Mouse (Mus musculus) ES-Bruce4 (cell line): ENCODE results near the gene Ubap1. TPM values are rescaled to one million over a fixed set of nuclear protein-coding genes. Genes with fewer than 3 reads are reported as not detected.

Source experiments
- H3K27ac ChIP-seq: 2 replicates; pipeline ENCODE4 v1.5.1; 2012; ENCODE audit warnings: low read length, inconsistent platforms; ENCODE audit not compliant: insufficient read depth
- H3K27me3 ChIP-seq: 2 replicates; pipeline ENCODE4 v1.6.1; 2012; ENCODE audit warnings: mild to moderate bottlenecking, low read length, inconsistent platforms; ENCODE audit not compliant: control insufficient read depth, poor library complexity, insufficient read depth, severe bottlenecking
- H3K36me3 ChIP-seq: 2 replicates; pipeline ENCODE4 v1.6.1; 2012; ENCODE audit warnings: inconsistent platforms, mild to moderate bottlenecking, low read length, moderate library complexity; ENCODE audit not compliant: control insufficient read depth, poor library complexity, insufficient read depth, severe bottlenecking
- H3K4me1 ChIP-seq: one replicate; pipeline ENCODE4 v1.8.1; 2011; ENCODE audit warnings: low read length; ENCODE audit not compliant: control insufficient read depth, insufficient read depth
- H3K4me3 ChIP-seq: 2 replicates; pipeline ENCODE4 v1.5.1; 2011; ENCODE audit warnings: low read depth, mild to moderate bottlenecking, low read length
- H3K9ac ChIP-seq: 2 replicates; pipeline ENCODE4 v1.6.1; 2012; ENCODE audit warnings: low read depth, mild to moderate bottlenecking, inconsistent platforms; ENCODE audit not compliant: poor library complexity, severe bottlenecking
- H3K9me3 ChIP-seq: replicated peaks from 2 replicates; pipeline ENCODE4 v1.6.1; 2012; ENCODE audit warnings: mild to moderate bottlenecking, low read length, inconsistent platforms; ENCODE audit not compliant: control insufficient read depth, poor library complexity, insufficient read depth, severe bottlenecking
- CTCF ChIP-seq: IDR thresholded peaks from one replicate; pipeline ENCODE4 v1.8.1; 2011; ENCODE audit warnings: low read depth, low read length
- EP300 ChIP-seq: IDR thresholded peaks from 2 replicates; pipeline ENCODE4 v1.6.1; 2011; ENCODE audit warnings: low read depth, low read length; ENCODE audit not compliant: insufficient read depth
- POLR2A ChIP-seq: IDR thresholded peaks from one replicate; pipeline ENCODE4 v1.8.1; 2011; ENCODE audit warnings: low read length; ENCODE audit not compliant: insufficient read depth
- polyA plus RNA-seq: library from polyadenylated mRNA; stranded (reverse); fragments of >200 nt; gene quantifications from 2 replicates; pipeline ENCODE4 v1.2.4, GENCODE M21; 2011; ENCODE audit warnings: low read depth; ENCODE audit not compliant: missing spikeins, insufficient read depth, insufficient read length

Gene Ubap1
- polyA plus RNA-seq, 1 experiment: 91.6 TPM

- Histone ChIP-seq H3K27me3 (no peaks in the 10 kb centered on the region), H3K27ac (no peak overlapping the region), H3K9ac (no peak overlapping the region), H3K4me3 (no peak overlapping the region), H3K4me1 (no peaks in the 10 kb centered on the region), H3K9me3 (peaks cover 4% of the 10 kb centered on the region; the same call in 1 of the 2 replicates), H3K36me3 (peaks cover 46% of the 10 kb centered on the region)
- TF ChIP-seq EP300: no peak
- TF ChIP-seq CTCF: no peak
- no peak for TF ChIP-seq POLR2A
Measured at GRCm38 (mm10) chr4:41386412-41386975, 37.7 kb downstream of the Ubap1 start.

DNA sequence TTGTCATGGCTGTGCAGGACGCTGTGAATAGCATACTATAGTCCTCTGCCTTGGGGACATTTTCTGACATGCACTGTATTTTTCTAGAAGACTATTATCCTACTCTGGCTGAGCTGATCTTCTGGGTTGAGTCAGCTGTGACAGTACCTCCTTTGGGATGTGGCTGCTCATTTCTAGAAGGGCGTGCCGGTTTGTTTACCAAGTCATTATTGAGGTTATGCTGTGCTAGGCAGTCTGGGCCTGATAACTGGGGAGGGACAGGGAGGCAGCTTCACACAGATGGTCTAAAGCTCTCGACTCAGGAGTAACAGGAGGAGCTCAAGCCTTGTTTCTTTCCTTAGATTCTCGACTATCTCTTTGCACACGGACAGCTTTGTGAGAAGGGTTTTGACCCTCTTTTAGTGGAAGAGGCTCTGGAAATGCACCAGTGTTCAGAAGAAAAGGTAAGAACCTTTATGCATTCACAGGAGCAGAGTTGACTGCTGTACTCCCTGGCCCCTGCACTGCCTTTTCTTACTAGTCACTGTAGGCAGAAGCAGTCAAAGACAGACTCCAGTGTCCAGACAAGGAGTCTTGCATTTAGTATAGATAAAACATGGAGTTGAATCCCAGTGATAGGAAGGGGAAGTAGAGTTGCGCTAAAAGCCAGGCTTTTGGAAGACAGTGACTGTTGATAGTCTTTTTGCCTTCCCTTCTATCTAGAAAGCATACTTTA, 39.1 kb downstream of the Ubap1 start:
- H3K4me3 ChIP-seq: no peak overlapping the region
- TF ChIP-seq POLR2A (no peak), EP300 (no peak), CTCF (no peak)
- no peaks in the 10 kb centered on the region for H3K27me3 ChIP-seq
- no peak overlapping the region for H3K9ac ChIP-seq
- no peak overlapping the region for H3K27ac ChIP-seq
- H3K36me3 ChIP-seq: peaks cover 50% of the 10 kb centered on the region
- no peaks in the 10 kb centered on the region for H3K4me1 ChIP-seq
- peaks cover 4% of the 10 kb centered on the region; the same call in 1 of the 2 replicates for H3K9me3 ChIP-seq

DNA sequence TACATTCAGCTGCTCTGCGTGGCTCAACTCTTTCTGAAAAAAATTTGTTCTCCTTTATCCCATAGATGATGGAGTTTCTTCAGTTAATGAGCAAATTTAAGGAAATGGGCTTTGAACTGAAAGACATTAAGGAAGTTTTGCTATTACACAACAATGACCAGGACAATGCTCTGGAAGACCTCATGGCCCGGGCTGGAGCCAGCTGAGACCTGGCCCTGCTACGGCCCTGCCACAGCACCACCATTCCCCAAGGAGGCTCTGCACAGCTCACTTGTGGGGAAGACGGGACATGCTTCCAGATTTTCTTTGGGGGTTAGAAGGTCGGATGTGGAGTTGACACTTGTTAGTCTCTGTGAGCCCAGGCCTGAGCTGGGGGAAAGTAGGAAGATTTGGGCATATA, 39.8 kb downstream of the Ubap1 start:
- Histone ChIP-seq H3K4me1 (no peaks in the 10 kb centered on the region), H3K27me3 (no peaks in the 10 kb centered on the region), H3K9ac (no peak overlapping the region), H3K36me3 (peaks cover 46% of the 10 kb centered on the region), H3K4me3 (no peak overlapping the region), H3K27ac (no peak overlapping the region), H3K9me3 (peaks cover 4% of the 10 kb centered on the region; the same call in 1 of the 2 replicates)
- no peak for TF ChIP-seq EP300
- no peak for TF ChIP-seq POLR2A
- no peak for TF ChIP-seq CTCF

- peaks cover 4% of the 10 kb centered on the region; the same call in 1 of the 2 replicates for H3K9me3 ChIP-seq
- no peaks in the 10 kb centered on the region for H3K27me3 ChIP-seq
- TF ChIP-seq CTCF: no peak
- H3K4me1 ChIP-seq: no peaks in the 10 kb centered on the region
- H3K4me3 ChIP-seq: no peak overlapping the region
- peaks cover 41% of the 10 kb centered on the region for H3K36me3 ChIP-seq
- H3K27ac ChIP-seq: no peak overlapping the region
- no peak overlapping the region for H3K9ac ChIP-seq
Measured at GRCm38 (mm10) chr4:41389240-41389639, 40.4 kb downstream of the Ubap1 start.

- Histone ChIP-seq H3K9ac (no peak overlapping the region), H3K4me3 (no peak overlapping the region), H3K27me3 (no peaks in the 10 kb centered on the region), H3K4me1 (no peaks in the 10 kb centered on the region), H3K36me3 (peaks cover 41% of the 10 kb centered on the region), H3K27ac (no peak overlapping the region), H3K9me3 (peaks cover 4% of the 10 kb centered on the region; the same call in 1 of the 2 replicates)
- TF ChIP-seq CTCF: peak; percentile 80
- TF ChIP-seq EP300: no peak
Measured at GRCm38 (mm10) chr4:41390122-41390521, 41.3 kb downstream of the Ubap1 start.

DNA sequence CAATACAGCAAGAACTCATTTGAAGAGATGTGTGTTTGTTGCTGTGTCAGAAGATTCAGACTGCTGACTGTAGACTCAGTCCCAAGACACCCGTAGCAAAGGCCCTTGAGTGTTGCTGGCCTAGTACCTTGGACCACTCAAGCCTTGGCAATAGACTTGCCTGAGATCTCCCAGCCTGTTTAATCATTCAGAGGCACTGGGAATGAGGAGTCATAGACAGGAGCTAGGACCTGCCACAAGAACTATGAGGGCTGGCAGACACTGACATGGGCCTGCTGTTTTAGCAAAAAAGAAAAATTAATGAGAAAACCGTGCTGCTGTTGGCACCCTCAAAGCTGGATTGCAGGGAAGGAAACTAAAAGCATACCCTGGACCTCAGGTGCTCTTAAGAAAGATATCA, 42.2 kb downstream of the Ubap1 start:
- Histone ChIP-seq H3K9ac (no peak overlapping the region), H3K27me3 (no peaks in the 10 kb centered on the region), H3K27ac (no peak overlapping the region), H3K9me3 (peaks cover 2% of the 10 kb centered on the region; the same call in 1 of the 2 replicates), H3K36me3 (peaks cover 42% of the 10 kb centered on the region), H3K4me3 (no peak overlapping the region), H3K4me1 (no peaks in the 10 kb centered on the region)
- TF ChIP-seq EP300 (no peak), CTCF (no peak), POLR2A (no peak)
